Comparison of ENCODE assay signal across 8 mouse cellular contexts in the genomic region with DNA sequence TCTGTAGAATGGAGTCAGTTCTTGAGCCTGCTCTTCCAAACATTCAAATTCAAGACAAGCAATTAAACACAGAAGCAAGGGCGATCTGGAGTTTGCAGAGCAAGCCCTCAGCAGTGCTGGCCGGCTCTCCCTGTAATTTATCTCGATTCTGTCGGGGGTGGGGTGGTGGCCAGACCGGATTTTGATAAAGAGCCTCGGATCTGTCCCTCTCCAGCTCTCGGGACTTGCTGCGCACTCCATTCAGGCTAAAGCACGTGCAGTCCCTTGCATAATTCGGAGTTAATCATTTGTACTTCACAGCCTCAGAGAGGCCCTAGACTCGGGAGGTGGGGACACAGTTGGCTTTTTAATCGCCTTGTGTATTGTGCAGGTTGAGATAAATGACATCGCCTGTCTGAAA.
DNase-seq lines count a peak whose midpoint lies in the region; ATAC-seq and TF ChIP-seq lines count a peak whose summit lies in the region.

No protein-coding gene starts in this region.

- WGBS in limb, embryonic 10.5 days: 3% methylated on average over 13 of the region's 13 CpGs
- 2% methylated on average over 13 of the region's 13 CpGs for whole genome bisulfite sequencing in midbrain, postnatal 0 days

- no peaks in the 10 kb centered on the region for H3K36me3 ChIP-seq in limb, embryonic 10.5 days
- no peaks in the 10 kb centered on the region for H3K36me3 ChIP-seq in midbrain, postnatal 0 days (ENCODE audit: insufficient read depth, low read length)

- no peaks in the 10 kb centered on the region for H3K9me3 ChIP-seq in limb, embryonic 10.5 days (replicated peaks)
- H3K9me3 ChIP-seq in midbrain, postnatal 0 days (ENCODE audit: low read length): no peaks in the 10 kb centered on the region

- peak overlapping the region; percentile 36 for H3K4me2 ChIP-seq in midbrain, postnatal 0 days (ENCODE audit: low read depth, low read length, poor library complexity, severe bottlenecking)

- H3K4me1 ChIP-seq in limb, embryonic 10.5 days: peaks cover 18% of the 10 kb centered on the region
- H3K4me1 ChIP-seq in midbrain, postnatal 0 days (ENCODE audit: insufficient read depth, low read length): 0 out of 2 replicates have a peak, but pooled peaks cover 2% of the 10 kb centered on the region

- H3K27me3 ChIP-seq in limb, embryonic 10.5 days (ENCODE audit: low read depth, poor library complexity, severe bottlenecking): no peaks in the 10 kb centered on the region
- H3K27me3 ChIP-seq in midbrain, postnatal 0 days (ENCODE audit: insufficient read depth, low read length): no peaks in the 10 kb centered on the region

- 0 out of 2 replicates have a peak overlapping the region, but pooled peaks have one; percentile 8 for H3K9ac ChIP-seq in midbrain, postnatal 0 days (replicated peaks; ENCODE audit: low read length, poor library complexity, severe bottlenecking)

- no peak for ATAC-seq in midbrain, postnatal 0 days (ENCODE audit: low FRiP score)
- ATAC-seq in monocyte, adult 5-6 weeks (replicated peaks; ENCODE audit: insufficient number of reproducible peaks, low FRiP score, low TSS enrichment, poor library complexity, severe bottlenecking): no peak

- H3K4me3 ChIP-seq in limb, embryonic 10.5 days: peak overlapping the region; percentile 35
- no peak overlapping the region for H3K4me3 ChIP-seq in midbrain, postnatal 0 days (ENCODE audit: low read depth, low read length)
- H3K4me3 ChIP-seq in left cerebral cortex, adult 2 months: no peak overlapping the region

- TF ChIP-seq CTCF in midbrain, postnatal 0 days (IDR thresholded peaks at IDR 0.05): no peak
- TF ChIP-seq CTCF in left cerebral cortex, adult 2 months (IDR thresholded peaks at IDR 0.05): no peak

- intact Hi-C loops in left cerebral cortex, adult 2 months (cut with DNase I): no loop called here

- H3K27ac ChIP-seq in limb, embryonic 10.5 days: peak overlapping the region; percentile 56
- H3K27ac ChIP-seq in midbrain, postnatal 0 days (ENCODE audit: low read depth, low read length): no peak overlapping the region
- H3K27ac ChIP-seq in left cerebral cortex, adult 2 months: no peak overlapping the region

- DNase-seq in cerebellum, postnatal 10 days: peak; percentile 15 to 28
- DNase-seq in cerebellum, postnatal 4 days (ENCODE audit: low spot score in 2 of 2): no peak
- peak; percentile 34 for DNase-seq in forelimb bud, embryonic 11.5 days (ENCODE audit: low read depth, low spot score)
- DNase-seq in limb, embryonic 10.5 days (ENCODE audit: low spot score): peak; percentile 42
- DNase-seq in midbrain, postnatal 0 days (ENCODE audit: low spot score): no peak
- DNase-seq in left cerebral cortex, adult 2 months (ENCODE audit: extremely low spot score in 1 of 2, low spot score in 2 of 2): no peak
- no peak for DNase-seq in right cerebral cortex, postnatal 10 days (ENCODE audit: low spot score in 2 of 2)

Comparison
In these comparisons a context has a peak if more than half of its experiments do, and no peak if none do; other contexts are left out.
1. DNase-seq: peak in cerebellum, postnatal 10 days (2 of 2), forelimb bud, embryonic 11.5 days (single experiment) and limb, embryonic 10.5 days (single experiment); none in cerebellum, postnatal 4 days (0 of 2), midbrain, postnatal 0 days (single experiment), left cerebral cortex, adult 2 months (0 of 2) and right cerebral cortex, postnatal 10 days (0 of 2).